Mouse (Mus musculus) layer of hippocampus, postnatal 25 days (tissue): ENCODE results near the gene Foxp1. TPM values are rescaled to one million over a fixed set of nuclear protein-coding genes. Genes with fewer than 3 reads are reported as not detected.
A peak's percentile ranks its signal among the peaks of the same experiment; 100 is the strongest.

Experiments used
- DNase-seq, 2 experiments: peaks; one replicate each; pipeline ENCODE4 v3.0.0; 2022; ENCODE audit warnings: mixed read lengths in 2 of 2, low spot score in 1 of 2; ENCODE audit errors: extremely low spot score in 1 of 2
- total RNA-seq, 2 experiments: library from RNA; stranded (reverse); gene quantifications; 2 replicates each; pipeline ENCODE4 v1.2.3; 2021

Gene Foxp1
- total RNA-seq, 2 experiments from 2014 or later: 85.7 to 92.0 TPM

DNA sequence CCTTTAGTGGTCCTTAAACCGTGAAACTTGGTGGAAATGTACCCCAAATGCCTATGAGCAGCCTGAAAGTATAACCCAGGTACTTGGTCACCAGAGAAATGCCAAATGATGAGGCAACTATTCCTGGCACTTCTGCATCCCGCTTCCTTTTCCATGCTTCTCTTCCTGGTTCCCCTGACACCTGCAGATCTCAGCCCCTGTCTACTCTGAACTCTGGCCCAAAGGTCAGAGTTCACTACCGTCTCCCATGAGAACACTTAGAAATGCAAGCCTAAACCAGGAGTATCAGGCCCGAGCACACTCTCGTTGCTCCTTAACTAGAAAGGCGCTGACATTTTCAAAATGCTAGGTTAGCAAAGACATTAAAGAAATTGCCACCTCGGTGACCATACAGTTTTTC is 250.8 kb downstream of the Foxp1 start:
- DNase-seq: no peak

DNA sequence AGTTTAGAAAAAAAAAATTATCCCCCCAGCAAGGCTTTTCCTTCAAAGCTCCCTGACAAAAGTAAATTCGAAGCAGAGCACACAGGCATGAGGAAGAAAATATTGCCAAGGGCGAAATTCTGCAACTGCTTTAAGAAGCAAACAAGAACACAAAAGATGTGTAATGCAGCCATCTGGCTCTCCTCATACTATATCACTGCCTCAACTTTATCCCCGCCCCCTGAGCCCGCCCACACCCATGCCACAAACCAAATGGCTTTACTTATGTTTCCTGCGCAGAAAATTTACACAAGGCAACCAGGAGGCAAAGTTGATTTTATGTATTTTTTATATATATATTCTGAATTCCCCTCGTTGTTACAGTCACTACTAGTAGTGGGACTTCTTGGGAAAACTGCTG is 252.6 kb downstream of the Foxp1 start:
- DNase-seq: no peak

DNA sequence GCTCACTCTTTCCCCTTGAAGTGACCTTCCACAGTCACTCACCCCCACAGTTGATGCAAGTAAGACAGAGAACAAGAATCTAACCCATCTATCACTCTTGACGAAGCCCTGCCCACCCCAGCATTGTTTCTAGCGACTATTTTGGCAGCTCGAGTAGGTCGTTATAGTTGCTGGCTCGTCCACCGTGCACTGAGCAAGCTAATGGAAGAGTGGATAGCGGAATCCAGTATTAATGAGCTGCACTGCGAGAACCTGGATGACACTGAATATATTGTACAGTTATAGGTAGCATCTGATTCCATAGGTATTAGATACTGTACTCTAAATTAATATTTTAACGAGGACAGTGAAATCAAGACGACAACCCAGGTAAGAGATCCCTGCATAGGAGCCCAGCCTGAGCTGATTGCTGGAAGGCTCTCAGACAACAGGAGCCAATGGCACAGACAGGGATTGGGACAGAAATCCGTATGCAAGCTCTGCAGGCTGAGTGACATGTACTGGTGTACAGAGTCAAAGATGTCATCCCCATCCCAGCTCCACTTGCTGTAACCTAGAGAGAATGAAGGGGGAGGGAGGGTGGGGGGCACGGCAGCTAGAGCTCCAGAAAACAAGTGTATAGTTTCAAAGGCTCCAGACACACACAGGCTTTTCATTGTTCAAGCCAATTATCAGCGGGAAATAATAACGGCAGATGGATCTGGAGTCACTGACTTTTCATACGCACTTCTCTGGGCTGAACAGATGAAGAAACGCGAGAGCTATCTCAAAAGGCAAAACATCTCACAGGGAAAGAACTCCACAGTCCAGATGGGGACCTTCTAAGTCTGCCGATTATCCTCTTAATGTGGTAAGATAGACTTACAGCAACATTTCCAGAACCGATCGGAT is 254.1 kb downstream of the Foxp1 start:
- no peak for DNase-seq

- peak in 1 of 2 experiments; percentile 16 for DNase-seq
Observed at GRCm38 (mm10) chr6:99265945-99266656, 256.4 kb downstream of the Foxp1 start.

GRCm38 (mm10) chr6:99265173-99265572 is 257.3 kb downstream of the Foxp1 start:
- DNase-seq: no peak

GRCm38 (mm10) chr6:99264192-99265093 is 258.1 kb downstream of the Foxp1 start:
- DNase-seq: no peak

- no peak for DNase-seq
Observed at GRCm38 (mm10) chr6:99263886-99264185, 258.7 kb downstream of the Foxp1 start.

GRCm38 (mm10) chr6:99263061-99263885 is 259.2 kb downstream of the Foxp1 start:
- DNase-seq: no peak

- no peak for DNase-seq
Observed at GRCm38 (mm10) chr6:99261737-99262130, 260.8 kb downstream of the Foxp1 start.

GRCm38 (mm10) chr6:99260941-99261736 is 261.4 kb downstream of the Foxp1 start:
- DNase-seq: no peak

- DNase-seq: no peak
Observed at GRCm38 (mm10) chr6:99258346-99258745, 264.2 kb downstream of the Foxp1 start.

- no peak for DNase-seq
Observed at GRCm38 (mm10) chr6:99257676-99258075, 264.8 kb downstream of the Foxp1 start.

DNA sequence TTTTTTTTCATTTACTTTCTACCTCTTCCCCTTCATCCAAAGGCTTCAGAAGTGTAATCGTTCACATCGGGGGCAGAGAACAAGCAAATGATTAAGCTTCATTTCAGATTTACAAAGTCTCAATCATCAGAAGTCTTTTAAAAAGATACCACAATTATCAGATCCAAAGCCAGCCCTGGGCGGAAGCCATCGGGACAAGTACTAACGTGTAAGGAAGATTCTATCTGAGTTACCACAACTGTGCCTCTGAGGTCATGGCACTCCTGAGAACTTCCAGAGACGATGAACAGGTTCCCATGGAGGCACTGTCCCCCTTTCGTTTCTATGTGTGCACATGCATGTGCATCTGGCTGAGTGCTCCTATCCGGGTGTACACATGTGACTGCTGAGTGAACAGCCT is 269.2 kb downstream of the Foxp1 start:
- DNase-seq: no peak

GRCm38 (mm10) chr6:99252816-99253215 is 269.7 kb downstream of the Foxp1 start:
- DNase-seq: no peak

GRCm38 (mm10) chr6:99251924-99252323 is 270.6 kb downstream of the Foxp1 start:
- DNase-seq: no peak

DNA sequence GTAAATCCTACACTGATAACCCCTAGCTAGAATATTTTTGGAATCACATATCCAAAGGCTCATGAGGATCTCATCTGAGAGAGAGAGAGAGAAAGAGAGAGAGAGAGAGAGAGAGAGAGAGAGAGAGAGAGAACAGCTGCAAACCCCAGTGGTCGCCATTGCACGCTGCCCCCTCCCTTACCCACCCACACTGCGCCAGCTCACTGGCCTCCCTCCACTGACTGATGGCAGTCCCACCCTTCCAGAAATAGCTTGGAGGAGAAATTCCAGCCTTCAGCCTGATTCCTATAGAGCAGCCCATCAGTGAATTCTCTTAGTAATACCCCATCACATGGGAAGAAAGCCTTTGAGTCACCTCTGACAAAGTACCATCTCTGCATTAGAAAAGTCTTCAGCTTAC is 271.3 kb downstream of the Foxp1 start:
- DNase-seq: no peak

DNA sequence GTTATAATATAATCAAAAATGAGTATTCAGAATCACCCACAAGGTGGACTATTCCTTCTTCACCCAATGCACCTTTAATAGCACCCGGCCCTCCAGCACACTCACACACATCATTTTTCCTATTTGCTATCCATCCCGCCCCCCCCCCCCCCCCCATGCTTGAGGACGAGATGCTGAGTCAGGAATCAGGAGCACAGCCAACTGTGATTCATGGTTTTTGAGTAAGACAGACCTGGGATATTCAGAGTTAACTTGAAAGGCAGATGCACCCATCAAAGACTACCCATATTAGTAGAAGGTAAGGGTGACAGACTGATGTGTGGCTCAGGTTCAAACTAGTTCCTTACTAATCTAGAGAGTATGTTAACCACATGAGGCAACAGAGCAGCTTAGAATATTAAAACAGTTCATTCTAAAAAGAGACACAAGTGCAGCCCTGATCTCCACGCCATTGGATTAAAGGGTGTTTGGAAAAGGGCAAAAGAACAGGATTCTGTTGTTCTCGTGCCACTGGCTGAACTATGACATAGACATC is 273.0 kb downstream of the Foxp1 start:
- no peak for DNase-seq

DNA sequence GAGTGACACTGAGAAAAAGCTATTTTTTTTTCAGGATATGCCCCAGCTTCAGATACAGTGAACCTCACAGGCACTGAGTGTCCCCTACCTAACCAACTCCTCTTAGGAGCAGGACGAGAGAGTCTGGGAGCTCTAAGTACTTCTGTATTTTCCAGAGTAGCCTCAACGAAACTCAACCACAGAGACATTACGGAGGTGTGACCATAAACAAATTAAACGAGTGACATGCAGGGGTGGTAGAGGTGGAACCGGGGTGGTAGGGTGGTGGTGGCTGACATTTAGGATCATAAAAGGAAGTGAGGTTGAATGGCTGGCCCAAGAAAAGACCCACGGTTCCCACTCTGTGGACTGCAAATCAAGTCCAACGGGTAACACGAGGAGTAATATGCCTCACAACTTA is 274.1 kb downstream of the Foxp1 start:
- no peak for DNase-seq
